Mouse (Mus musculus): ENCODE results near the gene Pars2. TPM values are rescaled to one million over a fixed set of nuclear protein-coding genes. Genes with fewer than 3 reads are reported as not detected.
A peak's percentile ranks its signal among the peaks of the same experiment; 100 is the strongest.

Gene Pars2
- polyA plus RNA-seq, 1 experiment from 2014 or later, result 12.8 TPM

- Histone ChIP-seq H3K36me3 (ENCODE audit: control insufficient read depth, insufficient read depth, low read length) (no peaks in the 10 kb centered on the region), H3K4me2 (ENCODE audit: low read depth, low read length) (peak within 1 kb of the TSS; percentile 48), H3K9ac (ENCODE audit: low read length) (0 out of 2 replicates have a peak within 1 kb of the TSS, but pooled peaks have one; percentile 18), H3K27ac (ENCODE audit: low read length) (no peak within 1 kb of the TSS), H3K4me1 (ENCODE audit: control insufficient read depth, insufficient read depth, low read length) (peaks cover 7% of the 10 kb centered on the region), H3K27me3 (ENCODE audit: control insufficient read depth, insufficient read depth, low read length) (0 out of 2 replicates have a peak, but pooled peaks cover 3% of the 10 kb centered on the region), H3K4me3 (replicated peaks; ENCODE audit: low read length) (peak within 1 kb of the TSS; percentile 21; the same call in 1 of the 2 replicates), H3K9me3 (replicated peaks; ENCODE audit: control insufficient read depth, low read length) (no peaks in the 10 kb centered on the region)
- under 1% methylated on average over 19 of the region's 19 CpGs for WGBS
- ATAC-seq (ENCODE audit: insufficient read depth, low FRiP score), result no peak
Observed at GRCm38 (mm10) chr4:106617056-106617455, 33.8 kb upstream of the Pars2 start, which contains the start of gene Lexm. Lexm (minus strand) TSS chr4:106617241.

GRCm38 (mm10) chr4:106618898-106619297, 32.0 kb upstream of the Pars2 start:
- peaks cover 18% of the 10 kb centered on the region; the same call in 1 of the 2 replicates for H3K27me3 ChIP-seq (ENCODE audit: control insufficient read depth, insufficient read depth, low read length)
- no peak overlapping the region for H3K27ac ChIP-seq (ENCODE audit: low read length)
- H3K9ac ChIP-seq (ENCODE audit: low read length), result no peak overlapping the region
- no peak for ATAC-seq (ENCODE audit: insufficient read depth, low FRiP score)
- H3K4me3 ChIP-seq (replicated peaks; ENCODE audit: low read length), result no peak overlapping the region
- H3K4me2 ChIP-seq (ENCODE audit: low read depth, low read length), result no peak overlapping the region
- WGBS, result 85% methylated on average over 4 of the region's 4 CpGs
- no peaks in the 10 kb centered on the region for H3K9me3 ChIP-seq (replicated peaks; ENCODE audit: control insufficient read depth, low read length)
- H3K4me1 ChIP-seq (ENCODE audit: control insufficient read depth, insufficient read depth, low read length), result peaks cover 7% of the 10 kb centered on the region
- no peaks in the 10 kb centered on the region for H3K36me3 ChIP-seq (ENCODE audit: control insufficient read depth, insufficient read depth, low read length)

GRCm38 (mm10) chr4:106621428-106621827, 29.4 kb upstream of the Pars2 start:
- Histone ChIP-seq H3K4me1 (ENCODE audit: control insufficient read depth, insufficient read depth, low read length) (peaks cover 7% of the 10 kb centered on the region), H3K4me3 (replicated peaks; ENCODE audit: low read length) (no peak overlapping the region), H3K27ac (ENCODE audit: low read length) (peak overlapping the region; percentile 81), H3K9me3 (replicated peaks; ENCODE audit: control insufficient read depth, low read length) (no peaks in the 10 kb centered on the region), H3K9ac (ENCODE audit: low read length) (peak overlapping the region; percentile 7; the same call in 1 of the 2 replicates), H3K4me2 (ENCODE audit: low read depth, low read length) (peak overlapping the region; percentile 57; the same call in 1 of the 2 replicates), H3K27me3 (ENCODE audit: control insufficient read depth, insufficient read depth, low read length) (peaks cover 18% of the 10 kb centered on the region; the same call in 1 of the 2 replicates), H3K36me3 (ENCODE audit: control insufficient read depth, insufficient read depth, low read length) (no peaks in the 10 kb centered on the region)
- 65% methylated on average over 3 of the region's 3 CpGs for WGBS
- ATAC-seq (ENCODE audit: insufficient read depth, low FRiP score), result peak; percentile 56; the same call in 1 of the 2 replicates

GRCm38 (mm10) chr4:106622030-106622493, 28.8 kb upstream of the Pars2 start, which contains the start of gene Ttc22:
Ttc22 (plus strand) TSS chr4:106622432.
- H3K9ac ChIP-seq (ENCODE audit: low read length), result peak within 1 kb of the TSS; percentile 60
- peak within 1 kb of the TSS; percentile 81 for H3K27ac ChIP-seq (ENCODE audit: low read length)
- peak; percentile 84 for ATAC-seq (ENCODE audit: insufficient read depth, low FRiP score)
- H3K4me2 ChIP-seq (ENCODE audit: low read depth, low read length), result peak within 1 kb of the TSS; percentile 57
- H3K27me3 ChIP-seq (ENCODE audit: control insufficient read depth, insufficient read depth, low read length), result peaks cover 18% of the 10 kb centered on the region; the same call in 1 of the 2 replicates
- WGBS, result 18% methylated on average over 16 of the region's 16 CpGs
- peak within 1 kb of the TSS; percentile 47 for H3K4me3 ChIP-seq (replicated peaks; ENCODE audit: low read length)
- H3K4me1 ChIP-seq (ENCODE audit: control insufficient read depth, insufficient read depth, low read length), result peaks cover 4% of the 10 kb centered on the region
- H3K36me3 ChIP-seq (ENCODE audit: control insufficient read depth, insufficient read depth, low read length), result no peaks in the 10 kb centered on the region
- no peaks in the 10 kb centered on the region for H3K9me3 ChIP-seq (replicated peaks; ENCODE audit: control insufficient read depth, low read length)

- peak overlapping the region; percentile 81 for H3K27ac ChIP-seq (ENCODE audit: low read length)
- 25% methylated on average over 28 of the region's 28 CpGs for WGBS
Observed at GRCm38 (mm10) chr4:106622712-106623111, 28.2 kb upstream of the Pars2 start.

GRCm38 (mm10) chr4:106624271-106624670, 26.6 kb upstream of the Pars2 start:
- Histone ChIP-seq H3K9ac (ENCODE audit: low read length) (no peak overlapping the region), H3K4me3 (replicated peaks; ENCODE audit: low read length) (no peak overlapping the region), H3K4me1 (ENCODE audit: control insufficient read depth, insufficient read depth, low read length) (peaks cover 16% of the 10 kb centered on the region), H3K36me3 (ENCODE audit: control insufficient read depth, insufficient read depth, low read length) (no peaks in the 10 kb centered on the region), H3K27ac (ENCODE audit: low read length) (no peak overlapping the region), H3K27me3 (ENCODE audit: control insufficient read depth, insufficient read depth, low read length) (peaks cover 18% of the 10 kb centered on the region; the same call in 1 of the 2 replicates), H3K4me2 (ENCODE audit: low read depth, low read length) (no peak overlapping the region), H3K9me3 (replicated peaks; ENCODE audit: control insufficient read depth, low read length) (no peaks in the 10 kb centered on the region)
- no peak for ATAC-seq (ENCODE audit: insufficient read depth, low FRiP score)
- WGBS, result 90% methylated on average over 10 of the region's 10 CpGs

More at GRCm38 (mm10) chr4:106622712-106623111, 28.2 kb upstream of the Pars2 start:
- peak overlapping the region; percentile 47 for H3K4me3 ChIP-seq (replicated peaks; ENCODE audit: low read length)
- no peaks in the 10 kb centered on the region for H3K9me3 ChIP-seq (replicated peaks; ENCODE audit: control insufficient read depth, low read length)
- peaks cover 18% of the 10 kb centered on the region; the same call in 1 of the 2 replicates for H3K27me3 ChIP-seq (ENCODE audit: control insufficient read depth, insufficient read depth, low read length)
- ATAC-seq (ENCODE audit: insufficient read depth, low FRiP score), result no peak
- H3K9ac ChIP-seq (ENCODE audit: low read length), result peak overlapping the region; percentile 60
- no peaks in the 10 kb centered on the region for H3K36me3 ChIP-seq (ENCODE audit: control insufficient read depth, insufficient read depth, low read length)
- peak overlapping the region; percentile 57 for H3K4me2 ChIP-seq (ENCODE audit: low read depth, low read length)
- peaks cover 4% of the 10 kb centered on the region; the same call in 1 of the 2 replicates for H3K4me1 ChIP-seq (ENCODE audit: control insufficient read depth, insufficient read depth, low read length)

- Histone ChIP-seq H3K27me3 (ENCODE audit: control insufficient read depth, insufficient read depth, low read length) (peaks cover 9% of the 10 kb centered on the region; the same call in 1 of the 2 replicates), H3K36me3 (ENCODE audit: control insufficient read depth, insufficient read depth, low read length) (no peaks in the 10 kb centered on the region), H3K27ac (ENCODE audit: low read length) (no peak overlapping the region), H3K4me3 (replicated peaks; ENCODE audit: low read length) (no peak overlapping the region), H3K9me3 (replicated peaks; ENCODE audit: control insufficient read depth, low read length) (no peaks in the 10 kb centered on the region), H3K4me1 (ENCODE audit: control insufficient read depth, insufficient read depth, low read length) (peaks cover 28% of the 10 kb centered on the region), H3K9ac (ENCODE audit: low read length) (no peak overlapping the region), H3K4me2 (ENCODE audit: low read depth, low read length) (no peak overlapping the region)
- ATAC-seq (ENCODE audit: insufficient read depth, low FRiP score), result no peak
- WGBS, result 81% methylated on average over 5 of the region's 5 CpGs
Observed at GRCm38 (mm10) chr4:106627809-106628208, 23.1 kb upstream of the Pars2 start.

GRCm38 (mm10) chr4:106628650-106629360, 22.1 kb upstream of the Pars2 start:
- peak overlapping the region; percentile 6; the same call in 1 of the 2 replicates for H3K4me2 ChIP-seq (ENCODE audit: low read depth, low read length)
- 0 out of 2 replicates have a peak, but pooled peaks have one; percentile 36 for ATAC-seq (ENCODE audit: insufficient read depth, low FRiP score)
- WGBS, result 28% methylated on average over 9 of the region's 9 CpGs

GRCm38 (mm10) chr4:106629374-106629773, 21.5 kb upstream of the Pars2 start:
- Histone ChIP-seq H3K4me1 (ENCODE audit: control insufficient read depth, insufficient read depth, low read length) (peaks cover 33% of the 10 kb centered on the region), H3K4me3 (replicated peaks; ENCODE audit: low read length) (no peak overlapping the region), H3K36me3 (ENCODE audit: control insufficient read depth, insufficient read depth, low read length) (no peaks in the 10 kb centered on the region), H3K9me3 (replicated peaks; ENCODE audit: control insufficient read depth, low read length) (no peaks in the 10 kb centered on the region), H3K27me3 (ENCODE audit: control insufficient read depth, insufficient read depth, low read length) (no peaks in the 10 kb centered on the region), H3K4me2 (ENCODE audit: low read depth, low read length) (peak overlapping the region; percentile 6; the same call in 1 of the 2 replicates), H3K9ac (ENCODE audit: low read length) (no peak overlapping the region), H3K27ac (ENCODE audit: low read length) (peak overlapping the region; percentile 78)
- WGBS, result 53% methylated on average over 5 of the region's 5 CpGs
- no peak for ATAC-seq (ENCODE audit: insufficient read depth, low FRiP score)

More at GRCm38 (mm10) chr4:106628650-106629360, 22.1 kb upstream of the Pars2 start:
- H3K9me3 ChIP-seq (replicated peaks; ENCODE audit: control insufficient read depth, low read length), result no peaks in the 10 kb centered on the region
- H3K4me1 ChIP-seq (ENCODE audit: control insufficient read depth, insufficient read depth, low read length), result peaks cover 33% of the 10 kb centered on the region
- H3K27ac ChIP-seq (ENCODE audit: low read length), result peak overlapping the region; percentile 78
- H3K36me3 ChIP-seq (ENCODE audit: control insufficient read depth, insufficient read depth, low read length), result no peaks in the 10 kb centered on the region
- H3K27me3 ChIP-seq (ENCODE audit: control insufficient read depth, insufficient read depth, low read length), result no peaks in the 10 kb centered on the region
- H3K9ac ChIP-seq (ENCODE audit: low read length), result no peak overlapping the region
- H3K4me3 ChIP-seq (replicated peaks; ENCODE audit: low read length), result no peak overlapping the region

Data from stomach, embryonic 16.5 days (tissue).